Mouse (Mus musculus) midbrain, embryonic 15.5 days (tissue): ENCODE data around the gene Zfp821. TPM values are rescaled to one million over a fixed set of nuclear protein-coding genes. Genes with fewer than 3 reads are reported as not detected.
A peak's percentile ranks its signal among the peaks of the same experiment; 100 is the strongest.

Experiments used
- ATAC-seq: fragments of 200-750 bp; cut with Nextera tagmentation; replicated peaks from 2 replicates; pipeline ENCODE4 v1.8.0; 2017; ENCODE audit warnings: moderate TSS enrichment
- H3K27ac ChIP-seq: fragments of 300-500 bp; sonication (generic); 2 replicates; pipeline ENCODE4 v1.5.1; 2015; ENCODE audit warnings: mild to moderate bottlenecking, inconsistent platforms
- H3K27me3 ChIP-seq: fragments of 300-500 bp; sonication (generic); replicated peaks from 2 replicates; pipeline ENCODE4 v1.6.1; 2015; ENCODE audit warnings: inconsistent platforms
- H3K36me3 ChIP-seq: fragments of 300-500 bp; sonication (generic); replicated peaks from 2 replicates; pipeline ENCODE4 v1.6.1; 2015; ENCODE audit warnings: inconsistent platforms
- H3K4me1 ChIP-seq: fragments of 300-500 bp; sonication (generic); 2 replicates; pipeline ENCODE4 v1.6.1; 2015; ENCODE audit warnings: inconsistent platforms
- H3K4me2 ChIP-seq: fragments of 300-500 bp; sonication (generic); 2 replicates; pipeline ENCODE4 v1.6.1; 2015; ENCODE audit warnings: inconsistent platforms, mild to moderate bottlenecking, moderate library complexity
- H3K4me3 ChIP-seq: fragments of 300-500 bp; sonication (generic); 2 replicates; pipeline ENCODE4 v1.5.1; 2015; ENCODE audit warnings: mild to moderate bottlenecking, inconsistent platforms
- H3K9ac ChIP-seq: fragments of 300-500 bp; sonication (generic); 2 replicates; pipeline ENCODE4 v1.6.1; 2015; ENCODE audit warnings: mild to moderate bottlenecking, inconsistent platforms
- H3K9me3 ChIP-seq: fragments of 300-500 bp; sonication (generic); 2 replicates; pipeline ENCODE4 v1.6.1; 2016; ENCODE audit warnings: inconsistent platforms
- WGBS: fragments of 180-500 bp; shearing (Covaris S2); methylation state at CpG from one replicate; pipeline ENCODE4 v1.1.7; 2015; ENCODE audit warnings: mixed read lengths; 5-methylcytosine and 5-hydroxymethylcytosine counted together
- polyA plus RNA-seq: library from polyadenylated mRNA; unstranded; fragments of >200 nt; fragmentation: Nextera tagmentation; extraction: Ambion mirVana; gene quantifications from 2 replicates; pipeline ENCODE4 v1.2.1, GENCODE M21; 2015

Gene Zfp821
- polyA plus RNA-seq, 1 experiment from 2014 or later, result 83.8 TPM

- Histone ChIP-seq H3K27me3 (no peaks in the 10 kb centered on the region), H3K9ac (peak within 1 kb of the TSS; percentile 95), H3K4me2 (peak within 1 kb of the TSS; percentile 84), H3K4me3 (peak within 1 kb of the TSS; percentile 92), H3K9me3 (no peaks in the 10 kb centered on the region), H3K27ac (peak within 1 kb of the TSS; percentile 87), H3K36me3 (no peaks in the 10 kb centered on the region), H3K4me1 (peaks cover 26% of the 10 kb centered on the region)
- WGBS, result under 1% methylated on average over 57 of the region's 57 CpGs
- peak; percentile 97 for ATAC-seq
Observed at GRCm38 (mm10) chr8:109693146-109693900, 12.0 kb upstream of the Zfp821 start, which contains the start of gene Ist1. Gene Ist1, minus strand, starts transcription at chr8:109693260.

GRCm38 (mm10) chr8:109694154-109694553, 11.2 kb upstream of the Zfp821 start:
- Histone ChIP-seq H3K27me3 (no peaks in the 10 kb centered on the region), H3K27ac (no peak overlapping the region), H3K4me1 (peaks cover 26% of the 10 kb centered on the region), H3K9ac (no peak overlapping the region), H3K4me3 (peak overlapping the region; percentile 92; the same call in 1 of the 2 replicates), H3K36me3 (no peaks in the 10 kb centered on the region), H3K4me2 (peak overlapping the region; percentile 74), H3K9me3 (no peaks in the 10 kb centered on the region)
- no peak for ATAC-seq
- WGBS, result 62% methylated on average over 6 of the region's 6 CpGs

GRCm38 (mm10) chr8:109697754-109698153, 7.6 kb upstream of the Zfp821 start:
- H3K36me3 ChIP-seq, result no peaks in the 10 kb centered on the region
- H3K27me3 ChIP-seq, result no peaks in the 10 kb centered on the region
- H3K4me2 ChIP-seq, result no peak overlapping the region
- no peaks in the 10 kb centered on the region for H3K9me3 ChIP-seq
- no peak for ATAC-seq
- H3K4me3 ChIP-seq, result no peak overlapping the region
- 82% methylated on average over 1 of the region's 1 CpGs for WGBS
- H3K9ac ChIP-seq, result no peak overlapping the region
- H3K27ac ChIP-seq, result no peak overlapping the region
- H3K4me1 ChIP-seq, result peaks cover 8% of the 10 kb centered on the region

- no peak overlapping the region for H3K4me3 ChIP-seq
- no peaks in the 10 kb centered on the region for H3K9me3 ChIP-seq
- no peak overlapping the region for H3K9ac ChIP-seq
- no peaks in the 10 kb centered on the region for H3K36me3 ChIP-seq
- no peak overlapping the region for H3K4me2 ChIP-seq
- H3K27ac ChIP-seq, result no peak overlapping the region
- peaks cover 8% of the 10 kb centered on the region for H3K4me1 ChIP-seq
- no peak for ATAC-seq
- H3K27me3 ChIP-seq, result no peaks in the 10 kb centered on the region
- WGBS, result 80% methylated on average over 3 of the region's 3 CpGs
Observed at GRCm38 (mm10) chr8:109698477-109698876, 6.9 kb upstream of the Zfp821 start.

- 12% methylated on average over 24 of the region's 24 CpGs for WGBS
- H3K4me1 ChIP-seq, result peaks cover 33% of the 10 kb centered on the region
- H3K9ac ChIP-seq, result peak overlapping the region; percentile 36
- ATAC-seq, result peak; percentile 31
- H3K27me3 ChIP-seq, result no peaks in the 10 kb centered on the region
- H3K36me3 ChIP-seq, result peaks cover 12% of the 10 kb centered on the region; the same call in 1 of the 2 replicates
- peak overlapping the region; percentile 90 for H3K4me3 ChIP-seq
- peak overlapping the region; percentile 84 for H3K4me2 ChIP-seq
- no peaks in the 10 kb centered on the region for H3K9me3 ChIP-seq
- H3K27ac ChIP-seq, result peak overlapping the region; percentile 98
Observed at GRCm38 (mm10) chr8:109704565-109705319, 604 bp upstream of the Zfp821 start.

- ATAC-seq, result peak; percentile 62
- Histone ChIP-seq H3K27ac (peak overlapping the region; percentile 98), H3K4me1 (peaks cover 38% of the 10 kb centered on the region), H3K27me3 (no peaks in the 10 kb centered on the region), H3K4me3 (peak overlapping the region; percentile 90), H3K9ac (peak overlapping the region; percentile 99), H3K9me3 (no peaks in the 10 kb centered on the region), H3K4me2 (peak overlapping the region; percentile 84), H3K36me3 (peaks cover 26% of the 10 kb centered on the region; the same call in 1 of the 2 replicates)
- WGBS, result under 1% methylated on average over 30 of the region's 30 CpGs
Observed at GRCm38 (mm10) chr8:109706076-109706873, 929 bp downstream of the Zfp821 start.

- H3K9me3 ChIP-seq, result no peaks in the 10 kb centered on the region
- peak overlapping the region; percentile 84 for H3K4me2 ChIP-seq
- peak overlapping the region; percentile 99 for H3K9ac ChIP-seq
- H3K27me3 ChIP-seq, result no peaks in the 10 kb centered on the region
- peaks cover 31% of the 10 kb centered on the region; the same call in 1 of the 2 replicates for H3K36me3 ChIP-seq
- 19% methylated on average over 2 of the region's 2 CpGs for WGBS
- H3K27ac ChIP-seq, result peak overlapping the region; percentile 98
- H3K4me3 ChIP-seq, result peak overlapping the region; percentile 90
- ATAC-seq, result no peak; the same call in 1 of the 2 replicates
- H3K4me1 ChIP-seq, result peaks cover 38% of the 10 kb centered on the region
Observed at GRCm38 (mm10) chr8:109706874-109707237, 1.5 kb downstream of the Zfp821 start.

- Histone ChIP-seq H3K27me3 (no peaks in the 10 kb centered on the region), H3K27ac (no peak overlapping the region), H3K36me3 (peaks cover 39% of the 10 kb centered on the region), H3K9me3 (no peaks in the 10 kb centered on the region), H3K4me1 (peaks cover 38% of the 10 kb centered on the region), H3K4me2 (peak overlapping the region; percentile 84; the same call in 1 of the 2 replicates), H3K9ac (no peak overlapping the region), H3K4me3 (no peak overlapping the region)
- 96% methylated on average over 4 of the region's 4 CpGs for WGBS
- no peak for ATAC-seq
Observed at GRCm38 (mm10) chr8:109707921-109708320, 2.6 kb downstream of the Zfp821 start.

- H3K4me1 ChIP-seq, result peaks cover 19% of the 10 kb centered on the region
- whole genome bisulfite sequencing, result 100% methylated on average over 1 of the region's 1 CpGs
- H3K36me3 ChIP-seq, result peaks cover 77% of the 10 kb centered on the region
- H3K9ac ChIP-seq, result no peak overlapping the region
- no peaks in the 10 kb centered on the region for H3K27me3 ChIP-seq
- no peak for ATAC-seq
- H3K4me2 ChIP-seq, result no peak overlapping the region
- no peak overlapping the region for H3K4me3 ChIP-seq
- no peak overlapping the region for H3K27ac ChIP-seq
- H3K9me3 ChIP-seq, result no peaks in the 10 kb centered on the region
Observed at GRCm38 (mm10) chr8:109712521-109712920, 7.2 kb downstream of the Zfp821 start.

GRCm38 (mm10) chr8:109714961-109715360, 9.6 kb downstream of the Zfp821 start:
- Histone ChIP-seq H3K9me3 (no peaks in the 10 kb centered on the region), H3K9ac (no peak overlapping the region), H3K36me3 (peaks cover 84% of the 10 kb centered on the region), H3K27ac (no peak overlapping the region), H3K4me3 (no peak overlapping the region), H3K27me3 (no peaks in the 10 kb centered on the region), H3K4me2 (no peak overlapping the region), H3K4me1 (0 out of 2 replicates have a peak, but pooled peaks cover 5% of the 10 kb centered on the region)
- 93% methylated on average over 5 of the region's 5 CpGs for WGBS
- no peak for ATAC-seq

- H3K36me3 ChIP-seq, result peaks cover 72% of the 10 kb centered on the region
- no peak overlapping the region for H3K4me2 ChIP-seq
- no peak overlapping the region for H3K4me3 ChIP-seq
- 87% methylated on average over 3 of the region's 3 CpGs for WGBS
- no peaks in the 10 kb centered on the region for H3K27me3 ChIP-seq
- no peaks in the 10 kb centered on the region for H3K4me1 ChIP-seq
- no peak overlapping the region for H3K27ac ChIP-seq
- ATAC-seq, result no peak
- H3K9me3 ChIP-seq, result no peaks in the 10 kb centered on the region
- no peak overlapping the region for H3K9ac ChIP-seq
Observed at GRCm38 (mm10) chr8:109725106-109725505, 19.8 kb downstream of the Zfp821 start.

GRCm38 (mm10) chr8:109731012-109731411, 25.7 kb downstream of the Zfp821 start:
- no peaks in the 10 kb centered on the region for H3K9me3 ChIP-seq
- peaks cover 45% of the 10 kb centered on the region for H3K36me3 ChIP-seq
- no peak overlapping the region for H3K4me2 ChIP-seq
- H3K4me3 ChIP-seq, result no peak overlapping the region
- WGBS, result 90% methylated on average over 3 of the region's 3 CpGs
- no peak for ATAC-seq
- H3K27ac ChIP-seq, result no peak overlapping the region
- no peak overlapping the region for H3K9ac ChIP-seq
- H3K27me3 ChIP-seq, result no peaks in the 10 kb centered on the region
- peaks cover 5% of the 10 kb centered on the region for H3K4me1 ChIP-seq
